Mouse (Mus musculus) gastrocnemius, postnatal 10 days (tissue): ENCODE measurements around the gene Eva1c. TPM values are rescaled to one million over a fixed set of nuclear protein-coding genes. Genes with fewer than 3 reads are reported as not detected.
"Not testable (repeated sequence)": the region's sequence is repeated elsewhere in the genome, so short reads cannot be mapped to it uniquely, and the experiment has no call there.

Source experiments
- DNase-seq: peaks from one replicate; pipeline ENCODE4 v3.0.0; 2021; ENCODE audit warnings: mixed read lengths
- long read RNA-seq, 2 experiments: library from polyadenylated mRNA; stranded (forward); transcript quantifications; one replicate each; pipeline ENCODE4 v2.0.0; 2021
- total RNA-seq, 2 experiments: library from RNA; stranded (reverse); gene quantifications; 2 replicates each; pipeline ENCODE4 v1.2.3; 2021

Gene Eva1c
- under 1 TPM; 0.56 to 0.59 TPM for total RNA-seq
- long read RNA-seq, experiment 1, partial matches to known transcripts = 0 of 1 reads
- long read RNA-seq, experiment 1, other reads (novel, unspliced or antisense) = 1 of 1 reads
- long read RNA-seq, experiment 2, partial matches to known transcripts = 0 of 1 reads
- long read RNA-seq, experiment 2, other reads (novel, unspliced or antisense) = 1 of 1 reads

- no peak for DNase-seq
These were observed at the start of gene Eva1c for GRCm38 (mm10) chr16:90826457-90826856. Gene Eva1c (plus strand): TSS chr16:90826719.

- DNase-seq = no peak
These were observed 46.7 kb upstream of the Eva1c start for GRCm38 (mm10) chr16:90779783-90780182.

- no peak for DNase-seq
These were observed 43.2 kb upstream of the Eva1c start for GRCm38 (mm10) chr16:90783302-90783701.

GRCm38 (mm10) chr16:90785257-90785656, 41.3 kb upstream of the Eva1c start:
- DNase-seq = no peak

- DNase-seq = no peak
These were observed 37.9 kb upstream of the Eva1c start for GRCm38 (mm10) chr16:90788580-90788979.

GRCm38 (mm10) chr16:90790946-90791345, 35.6 kb upstream of the Eva1c start:
- DNase-seq = no peak

GRCm38 (mm10) chr16:90792066-90792465, 34.5 kb upstream of the Eva1c start:
- no peak for DNase-seq

- DNase-seq = peak; percentile 25
These were observed 34.0 kb upstream of the Eva1c start for GRCm38 (mm10) chr16:90792500-90792899.

GRCm38 (mm10) chr16:90794708-90795107, 31.8 kb upstream of the Eva1c start:
- no peak for DNase-seq

- no peak for DNase-seq
These were observed 28.1 kb upstream of the Eva1c start for GRCm38 (mm10) chr16:90798446-90798845.

- no peak for DNase-seq
These were observed 27.7 kb upstream of the Eva1c start for GRCm38 (mm10) chr16:90798848-90799247.

- no peak for DNase-seq
These were observed 26.7 kb upstream of the Eva1c start for GRCm38 (mm10) chr16:90799840-90800239.

GRCm38 (mm10) chr16:90801251-90801650, 25.3 kb upstream of the Eva1c start:
- DNase-seq = no peak

GRCm38 (mm10) chr16:90801928-90802327, 24.6 kb upstream of the Eva1c start:
- DNase-seq = no peak

GRCm38 (mm10) chr16:90804466-90804865, 22.1 kb upstream of the Eva1c start:
- DNase-seq = no peak

GRCm38 (mm10) chr16:90809975-90810715, 16.4 kb upstream of the Eva1c start, which contains the start of gene Urb1:
Gene Urb1 (minus strand): TSS chr16:90810413.
- DNase-seq = peak; percentile 100

GRCm38 (mm10) chr16:90810716-90811256, 15.7 kb upstream of the Eva1c start:
- DNase-seq = no peak

GRCm38 (mm10) chr16:90812086-90812485, 14.4 kb upstream of the Eva1c start:
- no peak for DNase-seq

- DNase-seq = no peak
These were observed 6.2 kb upstream of the Eva1c start for GRCm38 (mm10) chr16:90820326-90820725.

- no peak for DNase-seq
These were observed 5.3 kb upstream of the Eva1c start for GRCm38 (mm10) chr16:90821046-90821697.

- DNase-seq = no peak
These were observed 4.1 kb upstream of the Eva1c start for GRCm38 (mm10) chr16:90822284-90822935.

GRCm38 (mm10) chr16:90822981-90823380, 3.5 kb upstream of the Eva1c start:
- peak; percentile 37 for DNase-seq

- DNase-seq = not testable (repeated sequence)
These were observed 2.5 kb upstream of the Eva1c start for GRCm38 (mm10) chr16:90823986-90824385.
